Mouse (Mus musculus) small intestine, adult 2 months (tissue): ENCODE measurements at regions not wholly inside any gene's neighbourhood (a gene's known extent, or its start where the extent isn't known, plus 50 kb on each side); places are given as distances from the start of the nearest gene placed in this dataset.

Source experiments
- CTCF ChIP-seq: fragments of 200-500 bp; IDR thresholded peaks from 2 replicates; pipeline ENCODE4 v1.5.1; 2012; ENCODE audit warnings: low read depth, mild to moderate bottlenecking, control low read depth, inconsistent platforms, low read length, moderate library complexity, mixed read lengths; ENCODE audit not compliant: insufficient replicate concordance, insufficient read length; ENCODE audit errors: extremely low read depth
- POLR2A ChIP-seq: fragments of 200-500 bp; IDR thresholded peaks from 2 replicates; pipeline ENCODE4 v1.6.1; 2012; ENCODE audit warnings: low read depth, mild to moderate bottlenecking, control low read depth, inconsistent platforms, low read length, moderate library complexity

DNA sequence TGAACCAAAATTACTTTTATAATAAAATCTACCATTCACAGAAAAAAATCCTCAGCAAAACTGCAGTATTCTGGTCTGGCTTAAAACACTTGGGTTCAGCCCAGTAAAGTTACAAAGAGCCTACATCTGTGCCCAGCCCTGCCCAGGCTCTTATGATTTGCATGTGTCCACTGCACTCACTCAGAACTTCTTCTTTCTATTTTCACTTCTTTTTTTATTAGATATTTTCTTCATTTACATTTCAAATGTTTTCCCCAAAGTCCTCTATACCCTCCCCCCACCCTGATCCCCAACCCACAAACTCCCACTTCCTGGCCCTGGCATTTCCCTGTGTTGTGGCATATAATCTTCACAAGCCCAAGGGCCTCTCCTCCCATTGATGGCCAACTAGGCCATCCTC is 1442.4 kb upstream of the Tacstd2 start:
- TF ChIP-seq CTCF (no peak), POLR2A (no peak)
